Mouse (Mus musculus): ENCODE data around the gene Azi2. TPM values are rescaled to one million over a fixed set of nuclear protein-coding genes. Genes with fewer than 3 reads are reported as not detected.

Gene Azi2
- polyA plus RNA-seq, 1 experiment from 2014 or later, result 65.0 TPM

GRCm38 (mm10) chr9:118041022-118041400 is 712 bp downstream of the Azi2 start:
- POLR2A ChIA-PET, result no interaction called here
- no peak for DNase-seq (ENCODE audit: low read depth, low spot score)

DNA sequence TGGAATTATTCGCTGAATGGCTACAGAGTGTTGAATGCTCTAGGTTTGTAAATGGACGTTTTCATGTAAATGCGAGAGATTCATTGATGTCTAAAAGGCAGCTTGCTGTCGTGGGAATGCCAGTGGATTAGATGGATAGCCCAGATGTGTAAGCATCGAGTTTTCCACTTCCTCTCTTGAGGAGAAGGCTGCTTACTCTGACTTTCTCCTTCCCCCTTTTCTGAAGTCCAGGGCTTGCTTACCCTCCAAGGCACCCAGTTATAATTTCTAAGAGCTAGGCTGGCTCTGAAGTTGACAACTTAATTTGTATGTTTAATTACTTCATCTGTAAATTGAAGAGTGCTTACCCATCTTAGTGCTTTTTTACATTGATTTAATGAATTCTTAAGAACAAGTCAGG is 1.3 kb downstream of the Azi2 start:
- in situ Hi-C loops (cut with MboI; ENCODE audit: low pct_unique_long_range_greater_than_20kb), result loop anchor here (5.0 kb wide), 1 partner anchor 451 kb away; no protein-coding TSS in a partner anchor
- ChIA-PET CTCF (interaction anchor here (0.9 kb wide), 1 partner anchor 20 kb away, joined by 3 read pairs; no protein-coding TSS in a partner anchor), POLR2A (no interaction called here)
- H3K27me3 ChIP-seq, result no peaks in the 10 kb centered on the region
- TF ChIP-seq CTCF (IDR thresholded peaks at IDR 0.05), result no peak
- DNase-seq (ENCODE audit: low read depth, low spot score), result no peak
- ATAC-seq, result no peak

More at GRCm38 (mm10) chr9:118041022-118041400, 712 bp downstream of the Azi2 start:
- CTCF ChIA-PET, result no interaction called here
- no peak for ATAC-seq
- no peaks in the 10 kb centered on the region for H3K27me3 ChIP-seq
- in situ Hi-C loops (cut with MboI; ENCODE audit: low pct_unique_long_range_greater_than_20kb), result loop anchor here (5.0 kb wide), 1 partner anchor 451 kb away; no protein-coding TSS in a partner anchor
- no peak for TF ChIP-seq CTCF (IDR thresholded peaks at IDR 0.05)

DNA sequence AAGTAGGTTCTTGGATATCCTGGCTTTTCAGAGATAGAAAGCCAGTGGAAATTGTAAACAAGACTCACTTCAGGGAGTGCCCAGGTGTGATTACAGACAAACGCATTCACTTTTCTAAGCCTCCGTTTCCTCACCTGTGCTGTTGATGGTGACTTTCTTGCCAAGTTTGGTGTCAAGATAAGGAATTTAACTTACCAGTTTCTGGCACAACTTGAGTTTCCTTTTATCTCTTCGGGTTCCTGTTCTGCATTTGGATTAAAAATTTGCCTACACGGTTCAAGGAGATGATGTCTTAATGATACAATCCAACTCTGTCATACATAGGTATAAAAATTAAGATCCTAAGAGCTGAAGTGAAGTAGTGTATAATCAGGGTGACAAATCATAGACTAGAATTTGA is 2.4 kb downstream of the Azi2 start:
- H3K27me3 ChIP-seq, result no peaks in the 10 kb centered on the region
- CTCF ChIA-PET, result interaction anchor here (1.0 kb wide), 1 partner anchor 10 kb away, joined by 3 read pairs; no protein-coding TSS in a partner anchor
- ATAC-seq (no peak), DNase-seq (ENCODE audit: low read depth, low spot score) (no peak)
- POLR2A ChIA-PET, result interaction anchor here (0.8 kb wide), 1 partner anchor 62 kb away, joined by 3 read pairs; no protein-coding TSS in a partner anchor
- in situ Hi-C loops (cut with MboI; ENCODE audit: low pct_unique_long_range_greater_than_20kb), result loop anchor here (5.0 kb wide), 1 partner anchor 450 kb away; no protein-coding TSS in a partner anchor
- TF ChIP-seq CTCF (IDR thresholded peaks at IDR 0.05), result no peak

GRCm38 (mm10) chr9:118043581-118043980 is 3.3 kb downstream of the Azi2 start:
- H3K27me3 ChIP-seq, result no peaks in the 10 kb centered on the region
- DNase-seq (ENCODE audit: low read depth, low spot score) (no peak), ATAC-seq (no peak)
- CTCF ChIA-PET, result no interaction called here
- POLR2A ChIA-PET, result no interaction called here
- TF ChIP-seq CTCF (IDR thresholded peaks at IDR 0.05), result no peak
- in situ Hi-C loops (cut with MboI; ENCODE audit: low pct_unique_long_range_greater_than_20kb), result loop anchor here (5.0 kb wide), 1 partner anchor 449 kb away; no protein-coding TSS in a partner anchor

GRCm38 (mm10) chr9:118045011-118045533 is 4.8 kb downstream of the Azi2 start:
- in situ Hi-C loops (cut with MboI; ENCODE audit: low pct_unique_long_range_greater_than_20kb), result no loop called here
- DNase-seq (ENCODE audit: low read depth, low spot score) (no peak), ATAC-seq (no peak)
- ChIA-PET CTCF (interaction anchor here (1.2 kb wide), 1 partner anchor 16 kb away, joined by 4 read pairs; no protein-coding TSS in a partner anchor), POLR2A (no interaction called here)
- H3K27me3 ChIP-seq, result no peaks in the 10 kb centered on the region
- TF ChIP-seq CTCF (IDR thresholded peaks at IDR 0.05), result no peak

GRCm38 (mm10) chr9:118053286-118053685 is 13.0 kb downstream of the Azi2 start:
- peak; percentile 31 for TF ChIP-seq CTCF (IDR thresholded peaks at IDR 0.05)
- in situ Hi-C loops (cut with MboI; ENCODE audit: low pct_unique_long_range_greater_than_20kb), result no loop called here
- no peak for ATAC-seq
- ChIA-PET CTCF (interaction anchor here (2.1 kb wide), 1 partner anchor 436 kb away, joined by 12 read pairs; no protein-coding TSS in a partner anchor), POLR2A (no interaction called here)
- H3K27me3 ChIP-seq, result no peaks in the 10 kb centered on the region
- no peak for DNase-seq (ENCODE audit: low read depth, low spot score)

GRCm38 (mm10) chr9:118059101-118059500 is 18.8 kb downstream of the Azi2 start:
- ChIA-PET POLR2A (no interaction called here), CTCF (interaction anchor here (1.8 kb wide), 1 partner anchor 430 kb away, joined by 4 read pairs; no protein-coding TSS in a partner anchor)
- in situ Hi-C loops (cut with MboI; ENCODE audit: low pct_unique_long_range_greater_than_20kb), result no loop called here
- TF ChIP-seq CTCF (IDR thresholded peaks at IDR 0.05), result no peak
- no peak for DNase-seq (ENCODE audit: low read depth, low spot score)
- ATAC-seq, result no peak
- H3K27me3 ChIP-seq, result no peaks in the 10 kb centered on the region

DNA sequence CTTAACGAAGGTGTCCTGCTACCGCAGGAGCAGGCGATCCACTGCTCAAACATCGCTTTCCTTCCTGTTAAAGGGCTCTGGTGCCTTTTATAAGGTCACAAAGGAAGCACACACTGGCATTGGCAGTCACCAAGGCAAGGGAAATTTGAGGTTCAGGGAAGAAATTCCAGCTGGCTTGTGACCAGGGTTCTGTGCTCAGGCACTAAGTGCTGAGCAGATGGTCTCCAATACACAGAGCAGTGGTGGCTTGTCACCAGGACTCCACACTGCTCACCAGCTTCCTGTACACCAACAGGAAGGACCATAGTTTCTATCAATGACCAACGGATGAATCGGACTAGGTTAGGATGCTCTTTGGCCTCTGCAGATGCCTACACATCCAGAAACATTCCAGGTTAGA is 30.1 kb downstream of the Azi2 start:
- ATAC-seq, result no peak
- no peak for DNase-seq (ENCODE audit: low read depth, low spot score)
- POLR2A ChIA-PET, result no interaction called here
- no peaks in the 10 kb centered on the region for H3K27me3 ChIP-seq
- in situ Hi-C loops (cut with MboI; ENCODE audit: low pct_unique_long_range_greater_than_20kb), result no loop called here
- CTCF ChIA-PET, result no interaction called here
- no peak for TF ChIP-seq CTCF (IDR thresholded peaks at IDR 0.05)

- no peak for DNase-seq (ENCODE audit: low read depth, low spot score)
- no peak for TF ChIP-seq CTCF (IDR thresholded peaks at IDR 0.05)
- in situ Hi-C loops (cut with MboI; ENCODE audit: low pct_unique_long_range_greater_than_20kb), result no loop called here
- ChIA-PET POLR2A (no interaction called here), CTCF (no interaction called here)
- no peaks in the 10 kb centered on the region for H3K27me3 ChIP-seq
- no peak for ATAC-seq
Measured at GRCm38 (mm10) chr9:118071337-118071736, 31.0 kb downstream of the Azi2 start.

- in situ Hi-C loops (cut with MboI; ENCODE audit: low pct_unique_long_range_greater_than_20kb), result no loop called here
- no peak for TF ChIP-seq CTCF (IDR thresholded peaks at IDR 0.05)
- DNase-seq (ENCODE audit: low read depth, low spot score), result no peak
- ChIA-PET CTCF (no interaction called here), POLR2A (no interaction called here)
- no peaks in the 10 kb centered on the region for H3K27me3 ChIP-seq
- no peak for ATAC-seq
Measured at GRCm38 (mm10) chr9:118072101-118072500, 31.8 kb downstream of the Azi2 start.

GRCm38 (mm10) chr9:118073358-118073757 is 33.1 kb downstream of the Azi2 start:
- ChIA-PET CTCF (interaction anchor here (1.1 kb wide), 1 partner anchor 96 kb away, joined by 3 read pairs; no protein-coding TSS in a partner anchor), POLR2A (no interaction called here)
- in situ Hi-C loops (cut with MboI; ENCODE audit: low pct_unique_long_range_greater_than_20kb), result no loop called here
- ATAC-seq (no peak), DNase-seq (ENCODE audit: low read depth, low spot score) (no peak)
- TF ChIP-seq CTCF (IDR thresholded peaks at IDR 0.05), result no peak
- no peaks in the 10 kb centered on the region for H3K27me3 ChIP-seq
